In genomic region chr7:79392860-79393513, GRCm38 (mm10) we compare ENCODE assay signal across 8 mouse cellular contexts. TPM values are rescaled to one million over a fixed set of nuclear protein-coding genes. Genes with fewer than 3 reads are reported as not detected.
DNase-seq lines count a peak whose midpoint lies in the region; ATAC-seq lines count a peak whose summit lies in the region.

No protein-coding gene starts in this region.

- H3K9ac ChIP-seq in heart, embryonic 12.5 days: peak overlapping the region; percentile 22; the same call in 1 of the 2 replicates
- peak overlapping the region; percentile 79 for H3K9ac ChIP-seq in forebrain, embryonic 12.5 days
- H3K9ac ChIP-seq in liver, embryonic 13.5 days: peak overlapping the region; percentile 78

- peak overlapping the region; percentile 95 for H3K4me2 ChIP-seq in heart, embryonic 12.5 days
- peak overlapping the region; percentile 93 for H3K4me2 ChIP-seq in forebrain, embryonic 12.5 days
- H3K4me2 ChIP-seq in liver, embryonic 13.5 days: peak overlapping the region; percentile 90

- no peaks in the 10 kb centered on the region for H3K9me3 ChIP-seq in heart, embryonic 12.5 days (replicated peaks)
- H3K9me3 ChIP-seq in forebrain, embryonic 12.5 days: no peaks in the 10 kb centered on the region
- H3K9me3 ChIP-seq in liver, embryonic 13.5 days (replicated peaks): no peaks in the 10 kb centered on the region

- H3K27ac ChIP-seq in heart, embryonic 12.5 days (ENCODE audit: poor library complexity, severe bottlenecking): no peak overlapping the region
- no peak overlapping the region for H3K27ac ChIP-seq in forebrain, embryonic 12.5 days
- H3K27ac ChIP-seq in liver, embryonic 13.5 days: peak overlapping the region; percentile 89

- ATAC-seq in heart, embryonic 12.5 days (ENCODE audit: insufficient number of reproducible peaks, low FRiP score): no peak
- peak; percentile 40; the same call in 1 of the 2 replicates for ATAC-seq in forebrain, embryonic 12.5 days (ENCODE audit: low FRiP score)
- ATAC-seq in liver, embryonic 13.5 days (ENCODE audit: low read depth): peak; percentile 74

- no peaks in the 10 kb centered on the region for H3K27me3 ChIP-seq in heart, embryonic 12.5 days (replicated peaks)
- no peaks in the 10 kb centered on the region for H3K27me3 ChIP-seq in forebrain, embryonic 12.5 days
- H3K27me3 ChIP-seq in liver, embryonic 13.5 days: no peaks in the 10 kb centered on the region

- H3K36me3 ChIP-seq in heart, embryonic 12.5 days: no peaks in the 10 kb centered on the region; the same call in 1 of the 2 replicates
- no peaks in the 10 kb centered on the region for H3K36me3 ChIP-seq in forebrain, embryonic 12.5 days (replicated peaks)
- H3K36me3 ChIP-seq in liver, embryonic 13.5 days: peaks cover 8% of the 10 kb centered on the region

- peak overlapping the region; percentile 67 for H3K4me3 ChIP-seq in heart, embryonic 12.5 days
- H3K4me3 ChIP-seq in forebrain, embryonic 12.5 days (replicated peaks): peak overlapping the region; percentile 72
- peak overlapping the region; percentile 76 for H3K4me3 ChIP-seq in liver, embryonic 13.5 days (replicated peaks)

- H3K4me1 ChIP-seq in heart, embryonic 12.5 days (replicated peaks): 0 out of 2 replicates have a peak, but pooled peaks cover 2% of the 10 kb centered on the region
- H3K4me1 ChIP-seq in forebrain, embryonic 12.5 days: peaks cover 18% of the 10 kb centered on the region
- H3K4me1 ChIP-seq in liver, embryonic 13.5 days (replicated peaks): peaks cover 21% of the 10 kb centered on the region

- DNase-seq in heart, postnatal 10 days: no peak
- DNase-seq in MEL-GATA-1-ER (ENCODE audit: extremely low read depth, low read depth): peak; percentile 52
- DNase-seq in liver, embryonic 13.5 days: peak; percentile 57
- DNase-seq in spleen, postnatal 4 days (ENCODE audit: low spot score in 2 of 2): peak; percentile 58 to 75
- no peak for DNase-seq in gastrocnemius, postnatal 14 days
- no peak for DNase-seq in left cerebral cortex, postnatal 25 days (ENCODE audit: low spot score in 2 of 2)

- 56% methylated on average over 9 of the region's 9 CpGs for WGBS in heart, embryonic 12.5 days
- WGBS in forebrain, embryonic 12.5 days: 63% methylated on average over 9 of the region's 9 CpGs
- 42% methylated on average over 9 of the region's 9 CpGs for WGBS in liver, embryonic 13.5 days (ENCODE audit: insufficient replicate concordance)

- intact Hi-C loops in heart, postnatal 10 days (cut with DNase I): loop anchor here (5.0 kb wide), 1 partner anchor 74 kb away; the partner anchor contains the start of gene Polg
- intact Hi-C loops in gastrocnemius, postnatal 14 days (cut with DNase I; ENCODE audit: low total_unique reads): no loop called here
- intact Hi-C loops in left cerebral cortex, postnatal 25 days (cut with DNase I): loop anchor here (1.0 kb wide), 1 partner anchor 73 kb away; the partner anchor contains the start of gene Polg

RNA-seq across cellular contexts. Expression of gene Fanci, which starts 1.3 kb away (rescaled TPM):
- polyA plus RNA-seq in heart, embryonic 12.5 days (2016; fragmentation: Nextera tagmentation; extraction: Ambion mirVana): 12.0 and 12.2 TPM in 2 replicates
- 1 to 10 TPM; 2.3 to 2.4 TPM for total RNA-seq in heart, postnatal 10 days (2021)
- polyA plus RNA-seq in forebrain, embryonic 12.5 days (2016; fragmentation: Nextera tagmentation; extraction: Ambion mirVana): 19.6 and 19.7 TPM in 2 replicates
- 9.2 and 11.3 TPM in 2 replicates for polyA plus RNA-seq in liver, embryonic 13.5 days (2015; fragmentation: Nextera tagmentation; extraction: Ambion mirVana)
- under 1 TPM; 0.66 to 0.86 TPM for total RNA-seq in gastrocnemius, postnatal 14 days (2021)
- under 1 TPM; 0.57 to 0.92 TPM for total RNA-seq in left cerebral cortex, postnatal 25 days (2021)

RNA-seq across cellular contexts. Expression of gene Rlbp1, which starts 6.1 kb away (rescaled TPM):
- not detected in 2 replicates for polyA plus RNA-seq in heart, embryonic 12.5 days (2016; fragmentation: Nextera tagmentation; extraction: Ambion mirVana)
- not detected for total RNA-seq in heart, postnatal 10 days (2021)
- 15.0 and 19.5 TPM in 2 replicates for polyA plus RNA-seq in forebrain, embryonic 12.5 days (2016; fragmentation: Nextera tagmentation; extraction: Ambion mirVana)
- 0.06 TPM in 1 of 2 replicates, not detected in the other for polyA plus RNA-seq in liver, embryonic 13.5 days (2015; fragmentation: Nextera tagmentation; extraction: Ambion mirVana)
- total RNA-seq in gastrocnemius, postnatal 14 days (2021): not detected
- total RNA-seq in left cerebral cortex, postnatal 25 days (2021): 10 to 100 TPM; 21.2 to 22.4 TPM

Comparison
In these comparisons a context has a peak if more than half of its experiments do, and no peak if none do; other contexts are left out.
1. H3K9ac ChIP-seq: peak in every context shown above with its lines; median percentile 79 in forebrain, embryonic 12.5 days; 78 in liver, embryonic 13.5 days; 22 in heart, embryonic 12.5 days.
2. DNase-seq: peak in MEL-GATA-1-ER (single experiment), liver, embryonic 13.5 days (single experiment) and spleen, postnatal 4 days (2 of 2); none in heart, postnatal 10 days (0 of 2), gastrocnemius, postnatal 14 days (single experiment) and left cerebral cortex, postnatal 25 days (0 of 2).
3. RNA of gene Rlbp1, which starts 6.1 kb away (total RNA-seq): 21.2 to 22.4 TPM in left cerebral cortex, postnatal 25 days; not detected in heart, postnatal 10 days and not detected in gastrocnemius, postnatal 14 days; every median in the first group is over 10 times any median in the second.
4. Peak in every context shown above with its lines, with median percentiles within 50 percentile points of each other: H3K4me2 ChIP-seq and H3K4me3 ChIP-seq.